ENCODE assay signal across 11 mouse cellular contexts in the genomic region with DNA sequence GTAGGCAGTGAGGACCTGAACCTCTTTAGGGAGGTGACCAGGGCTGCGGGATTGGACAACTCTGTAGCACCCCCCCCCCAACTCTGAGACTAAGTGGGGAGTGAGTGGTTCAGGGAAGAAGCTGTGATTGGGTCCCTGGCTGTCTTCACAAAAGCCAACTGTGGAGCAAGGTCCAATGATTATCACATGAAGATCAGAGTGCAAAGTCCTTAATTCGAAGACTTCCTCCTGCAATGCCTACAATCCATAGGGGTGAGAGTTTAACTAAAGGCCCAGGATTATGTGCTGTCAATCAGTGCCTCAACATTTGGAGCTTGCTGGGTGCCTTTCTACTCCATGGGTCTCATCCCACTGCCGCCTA. TPM values are rescaled to one million over a fixed set of nuclear protein-coding genes. Genes with fewer than 3 reads are reported as not detected.
DNase-seq lines count a peak whose midpoint lies in the region; ATAC-seq lines count a peak whose summit lies in the region.
"Had no signal": no experiment of that assay in that cellular context is flagged by ENCODE, and none has a peak within 500 bp of the region (broad histone marks: within the 10 kb centered on the region; RNA-seq: fewer than 3 reads in every experiment).

No protein-coding gene starts in this region.

- WGBS in forebrain, embryonic 15.5 days, result 77% methylated on average over 3 of the region's 3 CpGs
- 77% methylated on average over 3 of the region's 3 CpGs for WGBS in forebrain, embryonic 12.5 days
- WGBS in kidney, embryonic 16.5 days, result 58% methylated on average over 3 of the region's 3 CpGs
- WGBS in embryonic facial prominence, embryonic 14.5 days, result 67% methylated on average over 3 of the region's 3 CpGs
- WGBS in midbrain, embryonic 16.5 days, result 50% methylated on average over 3 of the region's 3 CpGs

- no peak overlapping the region for H3K4me2 ChIP-seq in forebrain, embryonic 15.5 days (replicated peaks)
- H3K4me2 ChIP-seq in forebrain, embryonic 12.5 days, result no peak overlapping the region
- H3K4me2 ChIP-seq in kidney, embryonic 16.5 days (replicated peaks; ENCODE audit: low read depth, low read length), result peak overlapping the region; percentile 54
- peak overlapping the region; percentile 60 for H3K4me2 ChIP-seq in embryonic facial prominence, embryonic 14.5 days (ENCODE audit: low read depth, low read length)
- no peak overlapping the region for H3K4me2 ChIP-seq in midbrain, embryonic 16.5 days (ENCODE audit: low read length)
- H3K4me2 ChIP-seq: midbrain, embryonic 12.5 days had no signal

- no peaks in the 10 kb centered on the region for H3K27me3 ChIP-seq in forebrain, embryonic 15.5 days
- no peaks in the 10 kb centered on the region for H3K27me3 ChIP-seq in forebrain, embryonic 12.5 days
- no peaks in the 10 kb centered on the region for H3K27me3 ChIP-seq in kidney, embryonic 16.5 days (ENCODE audit: insufficient read depth, low read length)
- H3K27me3 ChIP-seq in embryonic facial prominence, embryonic 14.5 days (replicated peaks; ENCODE audit: control insufficient read depth, insufficient read depth, low read length), result no peaks in the 10 kb centered on the region
- H3K27me3 ChIP-seq in midbrain, embryonic 16.5 days (ENCODE audit: control insufficient read depth, insufficient read depth, low read depth, low read length), result no peaks in the 10 kb centered on the region
- H3K27me3 ChIP-seq: midbrain, embryonic 12.5 days had no signal

- no peak overlapping the region for H3K4me3 ChIP-seq in forebrain, embryonic 15.5 days
- no peak overlapping the region for H3K4me3 ChIP-seq in forebrain, embryonic 12.5 days (replicated peaks)
- H3K4me3 ChIP-seq in kidney, embryonic 16.5 days (ENCODE audit: low read length), result peak overlapping the region; percentile 55
- 0 out of 2 replicates have a peak overlapping the region, but pooled peaks have one; percentile 54 for H3K4me3 ChIP-seq in embryonic facial prominence, embryonic 14.5 days (ENCODE audit: low read depth, low read length)
- no peak overlapping the region for H3K4me3 ChIP-seq in midbrain, embryonic 16.5 days (ENCODE audit: low read depth, low read length)
- H3K4me3 ChIP-seq: midbrain, embryonic 12.5 days had no signal

- H3K36me3 ChIP-seq in forebrain, embryonic 15.5 days, result no peaks in the 10 kb centered on the region
- H3K36me3 ChIP-seq in forebrain, embryonic 12.5 days (replicated peaks), result no peaks in the 10 kb centered on the region
- no peaks in the 10 kb centered on the region; the same call in 1 of the 2 replicates for H3K36me3 ChIP-seq in kidney, embryonic 16.5 days (ENCODE audit: insufficient read depth, low read length)
- peaks cover 10% of the 10 kb centered on the region; the same call in 1 of the 2 replicates for H3K36me3 ChIP-seq in embryonic facial prominence, embryonic 14.5 days (ENCODE audit: control insufficient read depth, insufficient read depth, low read length)
- H3K36me3 ChIP-seq in midbrain, embryonic 16.5 days (ENCODE audit: control insufficient read depth, insufficient read depth, low read length), result no peaks in the 10 kb centered on the region
- H3K36me3 ChIP-seq: midbrain, embryonic 12.5 days had no signal

- 0 out of 2 replicates have a peak, but pooled peaks have one; percentile 24 for ATAC-seq in forebrain, embryonic 15.5 days (replicated peaks)
- no peak for ATAC-seq in forebrain, embryonic 12.5 days (ENCODE audit: low FRiP score)
- peak; percentile 28; the same call in 1 of the 2 replicates for ATAC-seq in kidney, embryonic 16.5 days (ENCODE audit: low FRiP score, low TSS enrichment)
- ATAC-seq in embryonic facial prominence, embryonic 14.5 days (ENCODE audit: low read depth), result no peak
- peak; percentile 39; the same call in 1 of the 2 replicates for ATAC-seq in midbrain, embryonic 16.5 days
- no peak for ATAC-seq in cerebellum, adult (ENCODE audit: insufficient number of reproducible peaks, low FRiP score, low TSS enrichment)

- no peak overlapping the region for H3K9ac ChIP-seq in forebrain, embryonic 15.5 days (replicated peaks)
- no peak overlapping the region for H3K9ac ChIP-seq in forebrain, embryonic 12.5 days
- H3K9ac ChIP-seq in kidney, embryonic 16.5 days (replicated peaks; ENCODE audit: low read length), result peak overlapping the region; percentile 70; the same call in 1 of the 2 replicates
- no peak overlapping the region for H3K9ac ChIP-seq in embryonic facial prominence, embryonic 14.5 days (ENCODE audit: low read depth, low read length)
- no peak overlapping the region for H3K9ac ChIP-seq in midbrain, embryonic 16.5 days (ENCODE audit: low read depth, low read length)
- H3K9ac ChIP-seq: midbrain, embryonic 12.5 days had no signal

- DNase-seq in kidney, postnatal 10 days, result no peak
- DNase-seq in embryonic facial prominence, embryonic 14.5 days (ENCODE audit: low spot score), result no peak
- no peak for DNase-seq in embryo, embryonic 10.5 days (ENCODE audit: low spot score)
- DNase-seq: B cell, adult 2 months had no signal

- no peaks in the 10 kb centered on the region for H3K9me3 ChIP-seq in forebrain, embryonic 15.5 days
- no peaks in the 10 kb centered on the region for H3K9me3 ChIP-seq in forebrain, embryonic 12.5 days
- no peaks in the 10 kb centered on the region for H3K9me3 ChIP-seq in kidney, embryonic 16.5 days (ENCODE audit: low read length)
- no peaks in the 10 kb centered on the region for H3K9me3 ChIP-seq in embryonic facial prominence, embryonic 14.5 days (ENCODE audit: control insufficient read depth, low read length)
- no peaks in the 10 kb centered on the region for H3K9me3 ChIP-seq in midbrain, embryonic 16.5 days (replicated peaks; ENCODE audit: control insufficient read depth, low read length, poor library complexity, severe bottlenecking)
- H3K9me3 ChIP-seq: midbrain, embryonic 12.5 days had no signal

- peaks cover 24% of the 10 kb centered on the region for H3K4me1 ChIP-seq in forebrain, embryonic 15.5 days
- H3K4me1 ChIP-seq in forebrain, embryonic 12.5 days, result peaks cover 17% of the 10 kb centered on the region; the same call in 1 of the 2 replicates
- H3K4me1 ChIP-seq in kidney, embryonic 16.5 days (ENCODE audit: insufficient read depth, low read length), result peaks cover 52% of the 10 kb centered on the region
- peaks cover 34% of the 10 kb centered on the region for H3K4me1 ChIP-seq in embryonic facial prominence, embryonic 14.5 days (ENCODE audit: control insufficient read depth, insufficient read depth, low read length)
- H3K4me1 ChIP-seq in midbrain, embryonic 16.5 days (ENCODE audit: control insufficient read depth, insufficient read depth, low read length), result 0 out of 2 replicates have a peak, but pooled peaks cover 2% of the 10 kb centered on the region

- H3K27ac ChIP-seq in forebrain, embryonic 15.5 days (replicated peaks), result no peak overlapping the region
- H3K27ac ChIP-seq in forebrain, embryonic 12.5 days, result no peak overlapping the region
- peak overlapping the region; percentile 96 for H3K27ac ChIP-seq in kidney, embryonic 16.5 days (ENCODE audit: low read length)
- peak overlapping the region; percentile 97 for H3K27ac ChIP-seq in embryonic facial prominence, embryonic 14.5 days (replicated peaks; ENCODE audit: low read depth, low read length)
- H3K27ac ChIP-seq in midbrain, embryonic 16.5 days (ENCODE audit: low read length), result no peak overlapping the region
- H3K27ac ChIP-seq: midbrain, embryonic 12.5 days had no signal

RNA-seq across cellular contexts. Expression of gene Emp1, which starts 0.3 kb away (rescaled TPM):
- polyA plus RNA-seq in forebrain, embryonic 15.5 days (2015; fragmentation: Nextera tagmentation; extraction: Ambion mirVana), result 4.9 and 5.6 TPM in 2 replicates
- 6.7 and 7.9 TPM in 2 replicates for polyA plus RNA-seq in forebrain, embryonic 12.5 days (2016; fragmentation: Nextera tagmentation; extraction: Ambion mirVana)
- polyA plus RNA-seq in kidney, embryonic 16.5 days (2015; fragmentation: Nextera tagmentation; extraction: Ambion mirVana), result 56.3 and 67.2 TPM in 2 replicates
- 56.5 and 70.8 TPM in 2 replicates for polyA plus RNA-seq in embryonic facial prominence, embryonic 14.5 days (2014; fragmentation: Nextera tagmentation; extraction: Ambion mirVana)
- 7.5 TPM in 2 replicates for polyA plus RNA-seq in midbrain, embryonic 16.5 days (2015; fragmentation: Nextera tagmentation; extraction: Ambion mirVana)

RNA-seq across cellular contexts. Expression of gene Pbp2, which starts 51.9 kb away (rescaled TPM):
- not detected in 2 replicates for polyA plus RNA-seq in forebrain, embryonic 15.5 days (2015; fragmentation: Nextera tagmentation; extraction: Ambion mirVana)
- polyA plus RNA-seq in forebrain, embryonic 12.5 days (2016; fragmentation: Nextera tagmentation; extraction: Ambion mirVana), result not detected in 2 replicates
- polyA plus RNA-seq in kidney, embryonic 16.5 days (2015; fragmentation: Nextera tagmentation; extraction: Ambion mirVana), result 0.29 TPM in 1 of 2 replicates, not detected in the other
- polyA plus RNA-seq in embryonic facial prominence, embryonic 14.5 days (2014; fragmentation: Nextera tagmentation; extraction: Ambion mirVana), result 0.31 TPM in 1 of 2 replicates, not detected in the other
- not detected in 2 replicates for polyA plus RNA-seq in midbrain, embryonic 16.5 days (2015; fragmentation: Nextera tagmentation; extraction: Ambion mirVana)
- polyA plus RNA-seq: adrenal gland, adult 2 months; midbrain, embryonic 12.5 days had no signal

Comparison
In these comparisons a context has a peak if more than half of its experiments do, and no peak if none do; other contexts are left out.
1. ATAC-seq: peak in forebrain, embryonic 15.5 days (single experiment), kidney, embryonic 16.5 days (single experiment) and midbrain, embryonic 16.5 days (single experiment); none in forebrain, embryonic 12.5 days (single experiment), embryonic facial prominence, embryonic 14.5 days (single experiment) and cerebellum, adult (single experiment).
2. H3K27ac ChIP-seq: peak in kidney, embryonic 16.5 days (single experiment) and embryonic facial prominence, embryonic 14.5 days (single experiment); none in forebrain, embryonic 15.5 days (single experiment), forebrain, embryonic 12.5 days (single experiment) and midbrain, embryonic 16.5 days (single experiment).
3. H3K4me2 ChIP-seq: peak in kidney, embryonic 16.5 days (single experiment) and embryonic facial prominence, embryonic 14.5 days (single experiment); none in forebrain, embryonic 15.5 days (single experiment), forebrain, embryonic 12.5 days (single experiment) and midbrain, embryonic 16.5 days (single experiment).
4. H3K4me3 ChIP-seq: peak in kidney, embryonic 16.5 days (single experiment) and embryonic facial prominence, embryonic 14.5 days (single experiment); none in forebrain, embryonic 15.5 days (single experiment), forebrain, embryonic 12.5 days (single experiment) and midbrain, embryonic 16.5 days (single experiment).